Mouse (Mus musculus) cerebellum, adult 2 months (tissue): ENCODE data around the gene Gucy2g.

Source experiments
- CTCF ChIP-seq: fragments of 200-500 bp; IDR thresholded peaks from 2 replicates; pipeline ENCODE4 v1.5.1; 2011; ENCODE audit warnings: low read depth, mild to moderate bottlenecking, control low read depth, low read length, moderate library complexity, borderline replicate concordance; ENCODE audit not compliant: insufficient read depth
- POLR2A ChIP-seq: fragments of 200-500 bp; IDR thresholded peaks from 2 replicates; pipeline ENCODE4 v1.6.1; 2011; ENCODE audit warnings: low read length, control low read depth, borderline replicate concordance; ENCODE audit not compliant: insufficient read depth

DNA sequence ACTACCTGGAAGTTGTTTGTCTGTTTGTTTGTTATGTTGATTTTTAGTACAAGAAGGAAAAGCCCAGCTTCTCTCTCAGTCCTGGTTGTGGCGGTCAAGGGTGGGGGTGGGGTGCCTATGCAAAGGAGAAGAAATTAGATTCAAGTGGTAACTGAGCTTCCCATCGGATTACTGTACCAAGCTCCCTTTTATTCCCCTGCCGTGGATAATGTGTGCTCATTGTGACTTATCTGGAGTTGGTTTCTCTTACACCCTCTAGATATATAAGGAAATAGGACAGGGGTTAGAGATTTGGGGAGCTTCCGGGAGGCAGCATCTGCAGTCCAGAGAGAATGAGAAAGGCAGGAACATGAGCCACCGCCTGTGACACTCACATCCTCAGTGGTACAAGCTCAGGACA lies 60.6 kb downstream of the Gucy2g start, which contains the start of gene Tectb:
- TF ChIP-seq POLR2A: no peak
- no peak for TF ChIP-seq CTCF
